Mouse (Mus musculus) forebrain, embryonic 10.5 days (tissue): ENCODE results near the gene Agtrap. TPM values are rescaled to one million over a fixed set of nuclear protein-coding genes. Genes with fewer than 3 reads are reported as not detected.

Experiments used
- DNase-seq: peaks from one replicate; pipeline ENCODE4 v3.0.0-alpha.2; 2017; ENCODE audit warnings: low spot score; ENCODE audit errors: extremely low spot score
- H3K27ac ChIP-seq: fragments of 300-500 bp; sonication (generic); 2 replicates; pipeline ENCODE4 v1.5.1; 2016; ENCODE audit warnings: mild to moderate bottlenecking
- H3K27me3 ChIP-seq: fragments of 300-500 bp; sonication (generic); 2 replicates; pipeline ENCODE4 v1.6.1; 2016; ENCODE audit warnings: mild to moderate bottlenecking; ENCODE audit not compliant: poor library complexity, severe bottlenecking
- H3K36me3 ChIP-seq: fragments of 300-500 bp; sonication (generic); replicated peaks from 2 replicates; pipeline ENCODE4 v1.6.1; 2016; ENCODE audit warnings: mild to moderate bottlenecking, moderate library complexity
- H3K4me1 ChIP-seq: fragments of 300-500 bp; sonication (generic); 2 replicates; pipeline ENCODE4 v1.6.1; 2016
- H3K4me3 ChIP-seq: fragments of 300-500 bp; sonication (generic); 2 replicates; pipeline ENCODE4 v1.5.1; 2016; ENCODE audit warnings: mild to moderate bottlenecking, moderate library complexity
- H3K9me3 ChIP-seq: fragments of 300-500 bp; sonication (generic); 2 replicates; pipeline ENCODE4 v1.6.1; 2016; ENCODE audit warnings: mild to moderate bottlenecking, moderate library complexity
- WGBS: fragments of 180-500 bp; shearing (Covaris S2); methylation state at CpG from one replicate; pipeline ENCODE4 v1.1.7; 2016; 5-methylcytosine and 5-hydroxymethylcytosine counted together
- polyA plus RNA-seq: library from polyadenylated mRNA; unstranded; fragments of >200 nt; fragmentation: Nextera tagmentation; extraction: Ambion mirVana; gene quantifications from 2 replicates; pipeline ENCODE4 v1.2.1, GENCODE M21; 2016

The Agtrap gene
- polyA plus RNA-seq, 1 experiment from 2014 or later, result 19.4 TPM

- Histone ChIP-seq H3K27ac (0 out of 2 replicates have a peak overlapping the region, but pooled peaks have one; percentile 3), H3K36me3 (peaks cover 33% of the 10 kb centered on the region), H3K27me3 (no peaks in the 10 kb centered on the region), H3K4me3 (no peak overlapping the region), H3K9me3 (no peaks in the 10 kb centered on the region), H3K4me1 (peaks cover 59% of the 10 kb centered on the region)
- WGBS, result 69% methylated on average over 21 of the region's 21 CpGs
- no peak for DNase-seq
Measured at GRCm38 (mm10) chr4:148083176-148083899, 4.5 kb downstream of the Agtrap start.

DNA sequence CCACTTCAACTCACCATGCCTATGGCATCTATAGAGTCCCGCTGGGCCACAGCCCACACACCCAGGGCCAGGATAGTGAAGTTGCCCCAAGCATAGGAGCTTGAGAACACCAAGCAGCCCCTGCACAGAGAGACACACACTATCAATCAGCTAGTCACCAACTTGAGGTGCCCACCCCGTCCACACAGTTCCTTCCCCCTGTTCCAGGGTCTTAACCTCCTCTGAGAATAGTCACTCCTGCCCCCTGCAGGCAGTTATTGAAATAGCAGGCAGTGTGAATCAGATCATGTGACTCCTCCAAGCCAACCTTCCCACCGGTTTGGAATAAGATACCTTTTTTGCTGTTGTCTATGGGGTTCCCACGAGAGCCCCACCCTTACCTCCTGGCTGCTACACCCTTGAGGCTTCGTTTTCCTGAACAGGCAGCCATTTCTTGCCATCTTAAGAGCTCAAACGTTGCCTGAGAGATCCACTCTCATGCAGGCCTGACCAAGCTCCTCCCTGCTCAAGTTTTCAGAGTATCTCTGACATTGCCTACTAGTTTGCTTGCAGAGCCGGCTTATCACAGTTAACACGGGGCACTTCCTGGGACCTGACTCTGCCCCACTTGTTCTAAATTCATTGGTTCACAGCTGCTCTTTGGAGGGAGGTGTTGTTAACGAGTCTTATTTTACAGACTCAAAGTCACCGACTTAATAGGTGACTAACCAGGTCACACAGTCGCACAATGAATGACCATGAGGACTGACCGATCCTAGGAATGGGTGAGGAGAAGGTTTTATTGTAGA lies 5.4 kb downstream of the Agtrap start:
- peaks cover 33% of the 10 kb centered on the region for H3K36me3 ChIP-seq
- peaks cover 50% of the 10 kb centered on the region for H3K4me1 ChIP-seq
- DNase-seq, result peak; percentile 57
- H3K4me3 ChIP-seq, result no peak overlapping the region
- H3K27me3 ChIP-seq, result no peaks in the 10 kb centered on the region
- H3K27ac ChIP-seq, result no peak overlapping the region
- H3K9me3 ChIP-seq, result no peaks in the 10 kb centered on the region
- WGBS, result 54% methylated on average over 12 of the region's 12 CpGs

DNA sequence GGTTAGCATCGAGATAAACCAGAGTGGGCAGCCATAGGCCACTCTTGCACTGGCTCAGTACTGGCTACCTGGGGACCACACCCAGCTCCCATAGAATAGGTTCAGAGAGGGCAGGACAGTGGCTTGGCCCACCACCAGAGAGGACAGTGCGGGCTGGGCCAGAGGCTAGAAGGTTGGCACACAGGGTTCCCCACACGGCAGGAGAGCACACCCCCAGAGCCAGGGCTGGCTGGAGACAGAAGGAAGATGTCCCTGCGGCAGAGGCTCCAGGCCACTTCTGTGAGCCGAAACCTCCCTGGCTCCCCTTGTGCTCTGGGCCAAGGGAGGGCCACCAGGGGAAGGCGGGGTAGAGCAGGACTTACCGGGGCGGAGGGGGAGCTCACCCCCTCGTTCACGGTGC lies 6.6 kb downstream of the Agtrap start:
- H3K9me3 ChIP-seq, result no peaks in the 10 kb centered on the region
- peaks cover 33% of the 10 kb centered on the region for H3K36me3 ChIP-seq
- H3K27me3 ChIP-seq, result no peaks in the 10 kb centered on the region
- H3K4me1 ChIP-seq, result peaks cover 38% of the 10 kb centered on the region
- H3K27ac ChIP-seq, result no peak overlapping the region
- 88% methylated on average over 10 of the region's 10 CpGs for WGBS
- no peak overlapping the region for H3K4me3 ChIP-seq
- DNase-seq, result no peak

DNA sequence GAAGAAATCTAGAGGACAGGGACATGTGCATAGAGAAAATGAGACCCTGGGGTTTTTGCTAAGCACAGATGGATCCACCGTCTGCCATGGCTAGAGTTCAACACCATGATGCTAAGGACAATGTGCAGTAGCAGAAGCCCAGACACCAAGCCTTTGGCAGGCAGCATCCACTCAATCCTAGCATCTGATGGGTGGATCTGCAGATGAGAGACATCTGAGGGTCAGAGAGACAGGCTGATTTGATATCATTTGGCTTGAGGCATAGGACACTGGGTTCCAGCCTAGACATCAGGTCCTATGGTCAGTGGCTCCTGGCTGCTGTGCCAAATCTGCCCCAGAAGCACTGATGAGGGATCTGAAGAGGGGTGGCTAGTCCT lies 7.2 kb downstream of the Agtrap start:
- H3K9me3 ChIP-seq, result no peaks in the 10 kb centered on the region
- peaks cover 33% of the 10 kb centered on the region for H3K36me3 ChIP-seq
- 95% methylated on average over 1 of the region's 1 CpGs for WGBS
- no peak overlapping the region for H3K4me3 ChIP-seq
- no peak overlapping the region for H3K27ac ChIP-seq
- peaks cover 35% of the 10 kb centered on the region for H3K4me1 ChIP-seq
- no peaks in the 10 kb centered on the region for H3K27me3 ChIP-seq
- DNase-seq, result no peak

GRCm38 (mm10) chr4:148079944-148080596 lies 7.8 kb downstream of the Agtrap start:
- Histone ChIP-seq H3K36me3 (peaks cover 33% of the 10 kb centered on the region), H3K4me1 (peaks cover 35% of the 10 kb centered on the region), H3K27me3 (no peaks in the 10 kb centered on the region), H3K4me3 (no peak overlapping the region), H3K27ac (no peak overlapping the region), H3K9me3 (no peaks in the 10 kb centered on the region)
- no peak for DNase-seq
- 88% methylated on average over 8 of the region's 8 CpGs for WGBS

GRCm38 (mm10) chr4:148079212-148079611 lies 8.6 kb downstream of the Agtrap start:
- Histone ChIP-seq H3K9me3 (no peaks in the 10 kb centered on the region), H3K4me3 (no peak overlapping the region), H3K36me3 (peaks cover 33% of the 10 kb centered on the region), H3K4me1 (peaks cover 32% of the 10 kb centered on the region), H3K27me3 (no peaks in the 10 kb centered on the region), H3K27ac (no peak overlapping the region)
- WGBS, result 72% methylated on average over 6 of the region's 6 CpGs
- DNase-seq, result no peak

- Histone ChIP-seq H3K9me3 (no peaks in the 10 kb centered on the region), H3K27me3 (no peaks in the 10 kb centered on the region), H3K4me1 (peaks cover 12% of the 10 kb centered on the region), H3K4me3 (no peak overlapping the region), H3K36me3 (peaks cover 17% of the 10 kb centered on the region), H3K27ac (peak overlapping the region; percentile 65; the same call in 1 of the 2 replicates)
- DNase-seq, result no peak
- WGBS, result 93% methylated on average over 6 of the region's 6 CpGs
Measured at GRCm38 (mm10) chr4:148075881-148076280, 11.9 kb downstream of the Agtrap start.

GRCm38 (mm10) chr4:148075259-148075658 lies 12.6 kb downstream of the Agtrap start:
- peak; percentile 60 for DNase-seq
- Histone ChIP-seq H3K27me3 (no peaks in the 10 kb centered on the region), H3K9me3 (no peaks in the 10 kb centered on the region), H3K4me3 (peak overlapping the region; percentile 44), H3K36me3 (peaks cover 11% of the 10 kb centered on the region), H3K27ac (peak overlapping the region; percentile 65; the same call in 1 of the 2 replicates), H3K4me1 (peaks cover 12% of the 10 kb centered on the region)
- 46% methylated on average over 21 of the region's 21 CpGs for WGBS

GRCm38 (mm10) chr4:148074521-148075189 lies 13.2 kb downstream of the Agtrap start:
- Histone ChIP-seq H3K27ac (peak overlapping the region; percentile 65; the same call in 1 of the 2 replicates), H3K4me3 (peak overlapping the region; percentile 44), H3K4me1 (peaks cover 12% of the 10 kb centered on the region), H3K9me3 (no peaks in the 10 kb centered on the region), H3K27me3 (no peaks in the 10 kb centered on the region), H3K36me3 (peaks cover 5% of the 10 kb centered on the region)
- WGBS, result 52% methylated on average over 17 of the region's 17 CpGs
- DNase-seq, result no peak

DNA sequence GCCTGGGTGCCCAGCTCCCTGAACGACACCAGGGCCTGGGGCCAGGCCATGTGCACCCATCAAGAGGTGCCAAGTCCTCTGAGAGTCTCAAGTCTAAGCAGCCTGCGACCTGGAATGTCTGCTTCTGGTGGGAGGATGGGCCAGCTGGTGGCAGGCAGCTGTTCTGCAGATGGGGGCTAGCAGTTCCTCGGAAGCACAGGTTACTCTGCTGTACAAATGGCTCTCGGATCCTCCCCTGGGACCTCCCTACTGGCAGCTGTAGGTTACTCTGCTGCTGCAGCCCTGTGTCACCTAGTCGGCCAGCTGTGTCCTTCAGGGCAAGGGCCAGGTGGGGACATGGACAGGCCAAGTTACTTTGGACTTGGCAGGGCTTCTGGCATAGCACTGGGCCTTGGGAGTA lies 16.3 kb downstream of the Agtrap start:
- H3K9me3 ChIP-seq, result no peaks in the 10 kb centered on the region
- H3K36me3 ChIP-seq, result no peaks in the 10 kb centered on the region
- H3K27ac ChIP-seq, result no peak overlapping the region
- 77% methylated on average over 5 of the region's 5 CpGs for WGBS
- H3K27me3 ChIP-seq, result no peaks in the 10 kb centered on the region
- H3K4me1 ChIP-seq, result peaks cover 16% of the 10 kb centered on the region
- DNase-seq, result no peak
- H3K4me3 ChIP-seq, result no peak overlapping the region

GRCm38 (mm10) chr4:148069602-148070218 lies 18.1 kb downstream of the Agtrap start:
- H3K36me3 ChIP-seq, result no peaks in the 10 kb centered on the region
- no peaks in the 10 kb centered on the region for H3K27me3 ChIP-seq
- no peak overlapping the region for H3K4me3 ChIP-seq
- H3K4me1 ChIP-seq, result peaks cover 22% of the 10 kb centered on the region
- WGBS, result 86% methylated on average over 9 of the region's 9 CpGs
- DNase-seq, result no peak
- H3K9me3 ChIP-seq, result no peaks in the 10 kb centered on the region
- H3K27ac ChIP-seq, result no peak overlapping the region

- whole genome bisulfite sequencing, result 89% methylated on average over 8 of the region's 8 CpGs
Measured at GRCm38 (mm10) chr4:148067346-148067745, 20.5 kb downstream of the Agtrap start.

More at GRCm38 (mm10) chr4:148067346-148067745, 20.5 kb downstream of the Agtrap start:
- Histone ChIP-seq H3K27ac (no peak overlapping the region), H3K4me3 (no peak overlapping the region), H3K4me1 (peaks cover 26% of the 10 kb centered on the region), H3K36me3 (no peaks in the 10 kb centered on the region), H3K9me3 (no peaks in the 10 kb centered on the region), H3K27me3 (no peaks in the 10 kb centered on the region)
- DNase-seq, result no peak
